Mouse (Mus musculus) heart, postnatal 0 days (tissue): Measurements from ENCODE around the gene Slc17a7. TPM values are rescaled to one million over a fixed set of nuclear protein-coding genes. Genes with fewer than 3 reads are reported as not detected.

ENCODE experiments used
- ATAC-seq: fragments of 200-750 bp; cut with Nextera tagmentation; 2 replicates; pipeline ENCODE4 v1.8.0; 2017; ENCODE audit warnings: low read depth, moderate number of reproducible peaks, moderate library complexity; ENCODE audit not compliant: insufficient read depth
- DNase-seq: peaks from one replicate; pipeline ENCODE4 v3.0.0-alpha.2; 2016; ENCODE audit warnings: low spot score
- H3K27ac ChIP-seq: fragments of 300-500 bp; sonication (generic); 2 replicates; pipeline ENCODE4 v1.5.1; 2014; ENCODE audit warnings: low read depth, mild to moderate bottlenecking
- H3K27me3 ChIP-seq: fragments of 300-500 bp; sonication (generic); 2 replicates; pipeline ENCODE4 v1.6.1; 2014; ENCODE audit warnings: low read length, mixed read lengths; ENCODE audit not compliant: control insufficient read depth, insufficient read depth
- H3K36me3 ChIP-seq: fragments of 300-500 bp; sonication (generic); replicated peaks from 2 replicates; pipeline ENCODE4 v1.6.1; 2014; ENCODE audit warnings: low read length, mixed read lengths; ENCODE audit not compliant: control insufficient read depth, insufficient read depth
- H3K4me1 ChIP-seq: fragments of 300-500 bp; sonication (generic); 2 replicates; pipeline ENCODE4 v1.6.1; 2014; ENCODE audit warnings: antibody characterized with exemption; ENCODE audit not compliant: control insufficient read depth, insufficient read depth
- H3K4me2 ChIP-seq: fragments of 300-500 bp; sonication (generic); 2 replicates; pipeline ENCODE4 v1.6.1; 2014; ENCODE audit warnings: low read depth, mild to moderate bottlenecking, low read length, moderate library complexity
- H3K4me3 ChIP-seq: fragments of 300-500 bp; sonication (generic); 2 replicates; pipeline ENCODE4 v1.5.1; 2014; ENCODE audit warnings: low read depth, low read length
- H3K9ac ChIP-seq: fragments of 300-500 bp; sonication (generic); replicated peaks from 2 replicates; pipeline ENCODE4 v1.6.1; 2014; ENCODE audit warnings: low read depth, low read length, mixed read lengths
- H3K9me3 ChIP-seq: fragments of 300-500 bp; sonication (generic); replicated peaks from 2 replicates; pipeline ENCODE4 v1.6.1; 2016; ENCODE audit warnings: low read length; ENCODE audit not compliant: control insufficient read depth
- CTCF ChIP-seq: IDR thresholded peaks from 2 replicates; pipeline ENCODE4 v1.5.1; 2016; ENCODE audit warnings: antibody characterized with exemption, control low read depth, low read depth
- EP300 ChIP-seq: IDR thresholded peaks from 2 replicates; pipeline ENCODE4 v1.6.1; 2016; ENCODE audit warnings: antibody characterized with exemption, low read depth
- WGBS: fragments of 180-500 bp; shearing (Covaris S2); extraction: QIAGEN DNeasy Blood & Tissue Kit; methylation state at CpG from one replicate; pipeline ENCODE4 v1.1.7; 2014; 5-methylcytosine and 5-hydroxymethylcytosine counted together
- polyA plus RNA-seq: library from polyadenylated mRNA; unstranded; fragments of >200 nt; fragmentation: Nextera tagmentation; extraction: Ambion mirVana; gene quantifications from 2 replicates; pipeline ENCODE4 v1.2.1, GENCODE M21; 2015
- total RNA-seq: library from RNA; depleted of rRNA; stranded (reverse); fragments of >200 nt; gene quantifications from 2 replicates; pipeline ENCODE4 v1.2.3, GENCODE M21; 2014; ENCODE audit warnings: low replicate concordance

Gene Slc17a7
- total and polyA plus RNA-seq, 2 experiments from 2014 or later: 4.3 to 12.7 TPM

- WGBS: 5% methylated on average over 17 of the region's 17 CpGs
- no peak for TF ChIP-seq CTCF
- TF ChIP-seq EP300: no peak
- Histone ChIP-seq H3K27me3 (peaks cover 24% of the 10 kb centered on the region), H3K27ac (no peak within 1 kb of the TSS), H3K36me3 (no peaks in the 10 kb centered on the region), H3K4me1 (no peaks in the 10 kb centered on the region), H3K9me3 (no peaks in the 10 kb centered on the region), H3K4me3 (no peak within 1 kb of the TSS), H3K9ac (no peak within 1 kb of the TSS), H3K4me2 (peak within 1 kb of the TSS; percentile 26; the same call in 1 of the 2 replicates)
- no peak for ATAC-seq
- no peak for DNase-seq
These were observed 48.1 kb downstream of the Slc17a7 start, which contains the start of gene Dkkl1 for GRCm38 (mm10) chr7:45211851-45212251. Dkkl1 (minus strand) TSS chr7:45212147.

- Histone ChIP-seq H3K4me3 (no peak overlapping the region), H3K27ac (no peak overlapping the region), H3K4me2 (no peak overlapping the region), H3K9me3 (no peaks in the 10 kb centered on the region), H3K4me1 (no peaks in the 10 kb centered on the region), H3K9ac (no peak overlapping the region), H3K27me3 (peaks cover 24% of the 10 kb centered on the region), H3K36me3 (no peaks in the 10 kb centered on the region)
- DNase-seq (no peak), ATAC-seq (no peak)
- TF ChIP-seq CTCF (no peak), EP300 (no peak)
- 73% methylated on average over 7 of the region's 7 CpGs for WGBS
These were observed 48.6 kb downstream of the Slc17a7 start for GRCm38 (mm10) chr7:45212356-45212755.

DNA sequence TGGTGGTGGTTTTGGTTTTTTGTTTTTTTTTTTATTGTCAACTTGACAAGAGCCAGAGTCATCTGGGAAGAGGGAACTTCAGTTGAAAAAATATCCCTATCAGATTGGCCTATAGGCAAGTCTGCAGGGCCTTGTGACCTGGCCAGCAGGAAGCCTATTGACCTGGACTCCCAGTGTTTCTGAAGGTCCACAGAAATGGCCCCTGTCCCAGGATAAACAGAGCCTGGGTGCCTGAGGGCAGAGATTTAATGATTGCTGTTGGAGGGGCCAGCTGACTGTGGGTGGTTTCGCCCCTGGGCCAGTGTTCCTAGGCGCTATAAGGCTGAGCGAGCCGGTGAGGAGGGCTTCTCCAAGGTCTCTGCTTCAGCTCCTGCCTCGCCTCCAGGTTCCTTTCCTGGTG lies 50.0 kb downstream of the Slc17a7 start:
- peaks cover 9% of the 10 kb centered on the region for H3K36me3 ChIP-seq
- H3K4me2 ChIP-seq: no peak overlapping the region
- DNase-seq (no peak), ATAC-seq (no peak)
- no peak overlapping the region for H3K9ac ChIP-seq
- TF ChIP-seq CTCF (no peak), EP300 (no peak)
- no peaks in the 10 kb centered on the region for H3K9me3 ChIP-seq
- H3K4me1 ChIP-seq: no peaks in the 10 kb centered on the region
- no peak overlapping the region for H3K27ac ChIP-seq
- H3K4me3 ChIP-seq: no peak overlapping the region
- WGBS: 80% methylated on average over 5 of the region's 5 CpGs
- peaks cover 24% of the 10 kb centered on the region for H3K27me3 ChIP-seq

GRCm38 (mm10) chr7:45215673-45216441 lies 52.1 kb downstream of the Slc17a7 start, which contains the start of gene Tead2:
Tead2 (plus strand) TSS chr7:45215753.
- H3K9me3 ChIP-seq: no peaks in the 10 kb centered on the region
- TF ChIP-seq CTCF (no peak), EP300 (no peak)
- H3K27ac ChIP-seq: peak within 1 kb of the TSS; percentile 79
- H3K4me2 ChIP-seq: peak within 1 kb of the TSS; percentile 88
- H3K27me3 ChIP-seq: peaks cover 15% of the 10 kb centered on the region
- WGBS: 2% methylated on average over 54 of the region's 55 CpGs
- DNase-seq (peak; percentile 42), ATAC-seq (peak; percentile 62)
- no peaks in the 10 kb centered on the region for H3K4me1 ChIP-seq
- H3K4me3 ChIP-seq: peak within 1 kb of the TSS; percentile 69
- peaks cover 18% of the 10 kb centered on the region for H3K36me3 ChIP-seq
- peak within 1 kb of the TSS; percentile 83 for H3K9ac ChIP-seq

- Histone ChIP-seq H3K4me3 (peak overlapping the region; percentile 69), H3K9ac (peak overlapping the region; percentile 83), H3K27ac (peak overlapping the region; percentile 79), H3K27me3 (peaks cover 8% of the 10 kb centered on the region; the same call in 1 of the 2 replicates), H3K4me1 (no peaks in the 10 kb centered on the region), H3K36me3 (peaks cover 25% of the 10 kb centered on the region), H3K9me3 (no peaks in the 10 kb centered on the region), H3K4me2 (peak overlapping the region; percentile 88)
- DNase-seq (peak; percentile 74), ATAC-seq (peak; percentile 76)
- WGBS: under 1% methylated on average over 13 of the region's 13 CpGs
- TF ChIP-seq CTCF: no peak
- no peak for TF ChIP-seq EP300
These were observed 52.9 kb downstream of the Slc17a7 start for GRCm38 (mm10) chr7:45216442-45217183.
